In the genomic region with DNA sequence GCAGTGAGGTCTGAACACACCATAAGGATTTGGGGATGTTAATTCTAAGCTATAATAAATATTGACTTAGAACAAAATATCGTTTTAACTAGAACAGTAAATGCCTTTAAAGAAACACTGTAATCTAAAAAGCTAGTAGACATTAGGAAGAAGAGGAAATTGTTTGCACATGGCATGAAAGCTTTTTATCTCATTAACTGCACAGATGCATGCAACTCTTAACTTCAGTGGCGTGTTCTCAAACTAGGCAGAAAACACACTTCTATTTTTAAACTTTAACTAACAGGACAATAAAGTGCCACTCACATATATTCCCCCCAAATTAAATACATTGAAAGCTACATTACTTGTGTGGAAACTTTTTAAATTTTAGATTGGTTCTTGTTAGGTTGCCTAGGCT, we compare ENCODE assay signal across 21 mouse cellular contexts.
DNase-seq lines count a peak whose midpoint lies in the region; ATAC-seq and TF ChIP-seq lines count a peak whose summit lies in the region.
"Had no signal": no experiment of that assay in that cellular context is flagged by ENCODE, and none has a peak within 500 bp of the region (broad histone marks: within the 10 kb centered on the region; RNA-seq: fewer than 3 reads in every experiment).

No protein-coding gene starts in this region.

- H3K4me2 ChIP-seq in embryonic facial prominence, embryonic 11.5 days (ENCODE audit: low read depth, low read length), result no peak overlapping the region
- no peak overlapping the region for H3K4me2 ChIP-seq in limb, embryonic 14.5 days (replicated peaks; ENCODE audit: low read depth, low read length, severe bottlenecking)
- H3K4me2 ChIP-seq: forebrain, embryonic 13.5 days; heart, embryonic 15.5 days; hindbrain, embryonic 14.5 days had no signal

- H3K4me3 ChIP-seq in MEL (ENCODE audit: control insufficient read depth in 1 of 2, insufficient read depth in 1 of 2, low read depth in 2 of 2, low read length in 2 of 2), result peak overlapping the region in 1 of 2 experiments; percentile 35; a peak in 2 of 4 replicates
- H3K4me3 ChIP-seq in embryonic facial prominence, embryonic 11.5 days (ENCODE audit: low read depth, low read length), result no peak overlapping the region
- 0 out of 2 replicates have a peak overlapping the region, but pooled peaks have one; percentile 12 for H3K4me3 ChIP-seq in limb, embryonic 10.5 days
- H3K4me3 ChIP-seq in limb, embryonic 14.5 days (replicated peaks; ENCODE audit: low read length), result no peak overlapping the region
- H3K4me3 ChIP-seq: forebrain, embryonic 13.5 days; heart, embryonic 10.5 days; heart, embryonic 15.5 days had no signal

- peak overlapping the region; percentile 20 for H3K27ac ChIP-seq in MEL (ENCODE audit: control insufficient read depth, low read depth, low read length)
- H3K27ac ChIP-seq in embryonic facial prominence, embryonic 11.5 days (replicated peaks; ENCODE audit: low read depth, low read length), result no peak overlapping the region; the same call in 1 of the 2 replicates
- H3K27ac ChIP-seq in limb, embryonic 10.5 days, result peak overlapping the region; percentile 85
- 0 out of 2 replicates have a peak overlapping the region, but pooled peaks have one; percentile 34 for H3K27ac ChIP-seq in limb, embryonic 14.5 days (replicated peaks; ENCODE audit: low read depth, low read length)
- H3K27ac ChIP-seq: forebrain, embryonic 13.5 days; heart, embryonic 10.5 days; heart, embryonic 15.5 days had no signal

- 37% methylated on average over 2 of the region's 2 CpGs for WGBS in embryonic facial prominence, embryonic 11.5 days
- 29% methylated on average over 2 of the region's 2 CpGs for WGBS in limb, embryonic 10.5 days
- 21% methylated on average over 2 of the region's 2 CpGs for WGBS in limb, embryonic 14.5 days

- TF ChIP-seq CTCF in MEL (IDR thresholded peaks at IDR 0.05 in 2 of 3, conservative IDR thresholded peaks at IDR 0.05 in 1 of 3; ENCODE audit: control insufficient read depth in 1 of 3, insufficient read depth in 1 of 3, low read depth in 2 of 3, low read length in 3 of 3, poor library complexity in 1 of 3, severe bottlenecking in 1 of 3), result no peak

- H3K27me3 ChIP-seq in MEL (ENCODE audit: control insufficient read depth in 1 of 2, insufficient read depth in 2 of 2, low read length in 2 of 2), result no peaks in the 10 kb centered on the region
- H3K27me3 ChIP-seq in embryonic facial prominence, embryonic 11.5 days (ENCODE audit: control insufficient read depth, insufficient read depth, low read length), result no peaks in the 10 kb centered on the region
- no peaks in the 10 kb centered on the region for H3K27me3 ChIP-seq in limb, embryonic 10.5 days (ENCODE audit: low read depth, poor library complexity, severe bottlenecking)
- H3K27me3 ChIP-seq in limb, embryonic 14.5 days (ENCODE audit: control insufficient read depth, insufficient read depth, low read length), result no peaks in the 10 kb centered on the region
- H3K27me3 ChIP-seq: forebrain, embryonic 13.5 days; heart, embryonic 15.5 days; Patski had no signal

- no peak for TF ChIP-seq RAD21 in MEL (IDR thresholded peaks at IDR 0.05; ENCODE audit: low read depth, low read length)

- peak; percentile 59 for DNase-seq in MEL (ENCODE audit: low read depth, low spot score)
- peak; percentile 59 for DNase-seq in embryonic facial prominence, embryonic 11.5 days (ENCODE audit: low spot score)
- no peak for DNase-seq in limb, embryonic 10.5 days (ENCODE audit: low spot score)
- no peak for DNase-seq in limb, embryonic 14.5 days (ENCODE audit: low spot score)
- no peak for DNase-seq in left cerebral cortex, postnatal 25 days (ENCODE audit: low spot score in 2 of 2)
- no peak for DNase-seq in frontal cortex, postnatal 14 days (ENCODE audit: low spot score in 2 of 2)
- no peak for DNase-seq in layer of hippocampus, adult 9-10 months (ENCODE audit: low spot score)
- DNase-seq: adrenal gland, postnatal 14 days; cerebellum, adult 11-12 months; cerebellum, adult 9-11 months; cerebellum, postnatal 36 days; forebrain, postnatal 0 days; gastrocnemius, postnatal 36 days; heart, postnatal 14 days had no signal

- H3K36me3 ChIP-seq in MEL (ENCODE audit: control insufficient read depth in 1 of 2, insufficient read depth in 2 of 2, low read length in 2 of 2), result peaks cover 0 to 33% of the 10 kb centered on the region in 2 experiments; a peak in 3 of 4 replicates
- no peaks in the 10 kb centered on the region for H3K36me3 ChIP-seq in embryonic facial prominence, embryonic 11.5 days (replicated peaks; ENCODE audit: control insufficient read depth, insufficient read depth, low read depth, low read length)
- H3K36me3 ChIP-seq in limb, embryonic 10.5 days, result peaks cover 11% of the 10 kb centered on the region
- H3K36me3 ChIP-seq in limb, embryonic 14.5 days (ENCODE audit: control insufficient read depth, insufficient read depth, low read length), result 0 out of 2 replicates have a peak, but pooled peaks cover 4% of the 10 kb centered on the region

- peaks cover 28 to 31% of the 10 kb centered on the region in 2 experiments for H3K4me1 ChIP-seq in MEL (ENCODE audit: control insufficient read depth in 1 of 2, insufficient read depth in 2 of 2, low read length in 2 of 2)
- no peaks in the 10 kb centered on the region; the same call in 1 of the 2 replicates for H3K4me1 ChIP-seq in embryonic facial prominence, embryonic 11.5 days (ENCODE audit: control insufficient read depth, insufficient read depth, low read length)
- H3K4me1 ChIP-seq in limb, embryonic 10.5 days, result peaks cover 41% of the 10 kb centered on the region
- H3K4me1 ChIP-seq in limb, embryonic 14.5 days (ENCODE audit: control insufficient read depth, insufficient read depth, low read length), result peaks cover 14% of the 10 kb centered on the region; the same call in 1 of the 2 replicates

- peaks cover 11% of the 10 kb centered on the region for H3K79me2 ChIP-seq in MEL (ENCODE audit: control insufficient read depth, insufficient read depth, low read length, poor library complexity)

- peak; percentile 37 to 56; a peak in 3 of 4 replicates for TF ChIP-seq EP300 in MEL (IDR thresholded peaks at IDR 0.05; ENCODE audit: low read depth in 1 of 2, low read length in 2 of 2)

- intact Hi-C loops in left cerebral cortex, postnatal 25 days (cut with DNase I), result no loop called here

- no peak for TF ChIP-seq POLR2A in MEL (IDR thresholded peaks at IDR 0.05; ENCODE audit: control insufficient read depth in 1 of 2, insufficient read depth in 1 of 2, low read depth in 1 of 2, low read length in 2 of 2, poor library complexity in 1 of 2)
- TF ChIP-seq POLR2A in limb, embryonic 14.5 days (IDR thresholded peaks at IDR 0.05; ENCODE audit: borderline replicate concordance, extremely low read depth, insufficient read depth, insufficient read length), result no peak

- ATAC-seq in embryonic facial prominence, embryonic 11.5 days (replicated peaks; ENCODE audit: insufficient number of reproducible peaks, low FRiP score, low TSS enrichment, low read depth), result no peak
- no peak for ATAC-seq in limb, embryonic 14.5 days (ENCODE audit: low FRiP score, low read depth)
- ATAC-seq: activated CD4-positive, CD25-positive, alpha-beta regulatory T cell, adult 4 months; forebrain, embryonic 13.5 days; forebrain, postnatal 0 days; intestine, embryonic 16.5 days had no signal

- no peaks in the 10 kb centered on the region for H3K9me3 ChIP-seq in MEL (replicated peaks; ENCODE audit: insufficient read depth, low read length)
- H3K9me3 ChIP-seq in embryonic facial prominence, embryonic 11.5 days (replicated peaks; ENCODE audit: control insufficient read depth, low read length), result no peaks in the 10 kb centered on the region
- H3K9me3 ChIP-seq in limb, embryonic 10.5 days (replicated peaks), result no peaks in the 10 kb centered on the region
- no peaks in the 10 kb centered on the region for H3K9me3 ChIP-seq in limb, embryonic 14.5 days (ENCODE audit: control insufficient read depth, low read length)
- H3K9me3 ChIP-seq: forebrain, embryonic 13.5 days; heart, embryonic 10.5 days; heart, embryonic 15.5 days had no signal

- peak overlapping the region; percentile 30 for H3K9ac ChIP-seq in MEL (ENCODE audit: control insufficient read depth, low read depth, low read length, poor library complexity, severe bottlenecking)
- H3K9ac ChIP-seq in embryonic facial prominence, embryonic 11.5 days (replicated peaks; ENCODE audit: low read length), result no peak overlapping the region
- no peak overlapping the region for H3K9ac ChIP-seq in limb, embryonic 14.5 days (ENCODE audit: low read depth, low read length, severe bottlenecking)
- H3K9ac ChIP-seq: forebrain, embryonic 13.5 days; forebrain, postnatal 0 days; heart, embryonic 15.5 days; hindbrain, embryonic 14.5 days had no signal

TF ChIP-seq in MEL, 35 proteins besides CTCF, POLR2A, EP300 and RAD21 (continues in another document):
- TF ChIP-seq E2F4 (IDR thresholded peaks at IDR 0.05; ENCODE audit: borderline replicate concordance, low read depth, low read length) (no peak), GATA1 (IDR thresholded peaks at IDR 0.05; ENCODE audit: low read depth, low read length) (peak; percentile 62), MXI1 (IDR thresholded peaks at IDR 0.05; ENCODE audit: low read depth, low read length) (peak; percentile 95), BHLHE40 (IDR thresholded peaks at IDR 0.05; ENCODE audit: borderline replicate concordance, low read depth, low read length) (no peak; the same call in 1 of the 2 replicates), MEF2A (IDR thresholded peaks at IDR 0.05; ENCODE audit: extremely low read depth, insufficient replicate concordance, low read depth, low read length, poor library complexity, severe bottlenecking) (peak; percentile 76; the same call in 1 of the 2 replicates), ETS1 (IDR thresholded peaks at IDR 0.05; ENCODE audit: low read depth, low read length) (0 out of 2 replicates have a peak, but pooled peaks have one; percentile 53), USF2 (IDR thresholded peaks at IDR 0.05; ENCODE audit: borderline replicate concordance in 1 of 2, insufficient read depth in 1 of 2, low read depth in 1 of 2, low read length in 2 of 2) (no peak), HCFC1 (IDR thresholded peaks at IDR 0.05; ENCODE audit: low read depth, low read length) (no peak), MYC (IDR thresholded peaks at IDR 0.05; ENCODE audit: low read depth, low read length) (peak; percentile 95), ZNF384 (IDR thresholded peaks at IDR 0.05; ENCODE audit: low read depth, low read length) (0 out of 2 replicates have a peak, but pooled peaks have one; percentile 12), USF1 (IDR thresholded peaks at IDR 0.05; ENCODE audit: low read depth, low read length) (0 out of 2 replicates have a peak, but pooled peaks have one; percentile 3), UBTF (IDR thresholded peaks at IDR 0.05; ENCODE audit: borderline replicate concordance, insufficient read depth, low read depth, low read length) (no peak), ELF1 (IDR thresholded peaks at IDR 0.05; ENCODE audit: low read depth, low read length) (0 out of 2 replicates have a peak, but pooled peaks have one; percentile 18), ZMIZ1 (IDR thresholded peaks at IDR 0.05; ENCODE audit: low read depth, low read length) (no peak), SMC3 (IDR thresholded peaks at IDR 0.05; ENCODE audit: low read depth, low read length) (no peak), GABPA (IDR thresholded peaks at IDR 0.05; ENCODE audit: low read depth, low read length) (no peak)

Comparison
In these comparisons a context has a peak if more than half of its experiments do, and no peak if none do; other contexts are left out.
1. DNase-seq: peak in MEL (single experiment) and embryonic facial prominence, embryonic 11.5 days (single experiment); none in limb, embryonic 10.5 days (single experiment), limb, embryonic 14.5 days (single experiment), left cerebral cortex, postnatal 25 days (0 of 2), frontal cortex, postnatal 14 days (0 of 2) and layer of hippocampus, adult 9-10 months (single experiment).